Mouse (Mus musculus) bone marrow, adult 2 months (tissue): ENCODE data around the gene Prkn.

ENCODE experiments used
- CTCF ChIP-seq: fragments of 200-500 bp; IDR thresholded peaks from 2 replicates; pipeline ENCODE4 v1.5.1; 2011; ENCODE audit warnings: low read length, control low read depth; ENCODE audit not compliant: control insufficient read depth, insufficient read depth
- POLR2A ChIP-seq: fragments of 200-500 bp; IDR thresholded peaks from 2 replicates; pipeline ENCODE4 v1.6.1; 2011; ENCODE audit warnings: low read depth, mild to moderate bottlenecking, control low read depth, low read length, borderline replicate concordance; ENCODE audit not compliant: control insufficient read depth

GRCm38 (mm10) chr17:10959066-10959864 is 119.1 kb downstream of the Prkn start:
- TF ChIP-seq CTCF (no peak), POLR2A (no peak)
